Mouse (Mus musculus) forebrain, embryonic 14.5 days (tissue): Measurements from ENCODE around the gene Mrpl38. TPM values are rescaled to one million over a fixed set of nuclear protein-coding genes. Genes with fewer than 3 reads are reported as not detected.

Experiments
- ATAC-seq: fragments of 200-750 bp; cut with Nextera tagmentation; 2 replicates; pipeline ENCODE4 v1.8.0; 2017; ENCODE audit warnings: mild to moderate bottlenecking, moderate library complexity
- DNase-seq: peaks from one replicate; pipeline ENCODE4 v3.0.0-alpha.2; 2015; ENCODE audit warnings: low spot score
- H3K27ac ChIP-seq: fragments of 300-500 bp; sonication (generic); 2 replicates; pipeline ENCODE4 v1.5.1; 2014; ENCODE audit warnings: low read depth, mild to moderate bottlenecking, control low read depth, low read length, moderate library complexity
- H3K27me3 ChIP-seq: fragments of 300-500 bp; sonication (generic); replicated peaks from 2 replicates; pipeline ENCODE4 v1.6.1; 2014; ENCODE audit warnings: low read length, control low read depth, mixed read lengths; ENCODE audit not compliant: control insufficient read depth, insufficient read depth
- H3K36me3 ChIP-seq: fragments of 300-500 bp; sonication (generic); 2 replicates; pipeline ENCODE4 v1.6.1; 2014; ENCODE audit warnings: low read length, control low read depth; ENCODE audit not compliant: control insufficient read depth, insufficient read depth
- H3K4me1 ChIP-seq: fragments of 300-500 bp; sonication (generic); 2 replicates; pipeline ENCODE4 v1.6.1; 2014; ENCODE audit warnings: antibody characterized with exemption, low read length, control low read depth; ENCODE audit not compliant: control insufficient read depth, insufficient read depth
- H3K4me2 ChIP-seq: fragments of 300-500 bp; sonication (generic); 2 replicates; pipeline ENCODE4 v1.6.1; 2014; ENCODE audit warnings: mild to moderate bottlenecking, control low read depth, low read length
- H3K4me3 ChIP-seq: fragments of 300-500 bp; sonication (generic); 2 replicates; pipeline ENCODE4 v1.5.1; 2014; ENCODE audit warnings: low read depth, low read length, control low read depth
- H3K9ac ChIP-seq: fragments of 300-500 bp; sonication (generic); 2 replicates; pipeline ENCODE4 v1.6.1; 2014; ENCODE audit warnings: mild to moderate bottlenecking, low read length, control low read depth, moderate library complexity
- H3K9me3 ChIP-seq: fragments of 300-500 bp; sonication (generic); replicated peaks from 2 replicates; pipeline ENCODE4 v1.6.1; 2016; ENCODE audit warnings: low read length, control low read depth, mixed read lengths; ENCODE audit not compliant: control insufficient read depth
- WGBS: fragments of 180-500 bp; shearing (Covaris S2); extraction: QIAGEN DNeasy Blood & Tissue Kit; methylation state at CpG from one replicate; pipeline ENCODE4 v1.1.7; 2014; 5-methylcytosine and 5-hydroxymethylcytosine counted together
- polyA plus RNA-seq: library from polyadenylated mRNA; unstranded; fragments of >200 nt; fragmentation: Nextera tagmentation; extraction: Ambion mirVana; gene quantifications from 2 replicates; pipeline ENCODE4 v1.2.1, GENCODE M21; 2014

Gene Mrpl38
- polyA plus RNA-seq, 1 experiment from 2014 or later: 79.6 TPM

DNA sequence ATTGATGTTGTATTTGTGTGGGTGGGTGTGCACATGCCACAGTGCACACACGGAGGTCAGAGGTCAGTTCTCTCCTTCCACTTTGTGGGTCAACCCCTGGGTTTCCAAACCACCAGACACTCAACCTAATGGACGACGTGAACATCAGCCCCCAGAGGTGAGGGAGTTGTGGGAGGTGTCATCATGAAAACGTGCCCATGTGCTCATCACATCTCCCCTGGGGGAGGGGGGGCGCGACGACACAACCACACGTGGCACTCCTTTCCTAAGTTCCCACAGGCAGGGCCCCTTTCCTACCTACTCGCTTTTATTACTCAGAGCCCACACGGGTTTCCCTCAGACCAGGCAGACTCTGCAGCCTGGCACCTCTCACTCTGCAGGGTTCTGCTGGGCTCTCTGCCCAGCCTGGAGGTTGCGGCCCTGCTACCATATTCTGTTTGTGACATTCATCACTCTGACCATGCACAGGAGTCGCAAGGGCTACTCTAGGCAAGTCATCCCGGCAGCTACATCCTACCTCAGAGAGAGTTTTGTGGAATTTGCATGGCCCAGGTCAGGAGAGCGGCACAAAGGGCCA lies 55.5 kb downstream of the Mrpl38 start:
- WGBS: 93% methylated on average over 14 of the region's 14 CpGs
- Histone ChIP-seq H3K27ac (no peak overlapping the region), H3K4me1 (peaks cover 12% of the 10 kb centered on the region), H3K9me3 (no peaks in the 10 kb centered on the region), H3K4me3 (no peak overlapping the region), H3K9ac (no peak overlapping the region), H3K4me2 (no peak overlapping the region), H3K36me3 (peaks cover 54% of the 10 kb centered on the region), H3K27me3 (no peaks in the 10 kb centered on the region)
- ATAC-seq: no peak
- DNase-seq: no peak

Other genes with a start within 250 kb of the Mrpl38 start
- gene Smim5, start 238.9 kb downstream of the Mrpl38 start, polyA plus RNA-seq: 0.52 and 1.6 TPM in 2 replicates
- 0.18 and 0.22 TPM in 2 replicates for gene Smim6, start 226.9 kb downstream of the Mrpl38 start, polyA plus RNA-seq
- 55.8 and 56.5 TPM in 2 replicates for gene Sap30bp, start 205.6 kb downstream of the Mrpl38 start, polyA plus RNA-seq
- gene Recql5, start 205.4 kb downstream of the Mrpl38 start, polyA plus RNA-seq: 16.5 and 20.4 TPM in 2 replicates
- 0.48 and 0.62 TPM in 2 replicates for gene Itgb4, start 164.2 kb downstream of the Mrpl38 start, polyA plus RNA-seq
- 53.9 and 59.5 TPM in 2 replicates for gene Galk1, start 126.1 kb downstream of the Mrpl38 start, polyA plus RNA-seq
- 2,620 and 3,081 TPM in 2 replicates for gene H3f3b, start 110.9 kb downstream of the Mrpl38 start, polyA plus RNA-seq
- 23.4 and 24.9 TPM in 2 replicates for gene Unk, start 108.5 kb downstream of the Mrpl38 start, polyA plus RNA-seq
- gene Unc13d, start 60.9 kb downstream of the Mrpl38 start, polyA plus RNA-seq: 0.19 and 0.62 TPM in 2 replicates
- gene Wbp2, start 51.9 kb downstream of the Mrpl38 start, polyA plus RNA-seq: 145 and 166 TPM in 2 replicates
- gene Trim47, start 11.7 kb downstream of the Mrpl38 start, polyA plus RNA-seq: 4.0 and 6.0 TPM in 2 replicates
- 0.97 and 1.1 TPM in 2 replicates for gene Trim65, start 7.7 kb downstream of the Mrpl38 start, polyA plus RNA-seq
- gene Fbf1, start 29.3 kb upstream of the Mrpl38 start, polyA plus RNA-seq: 25.9 and 44.4 TPM in 2 replicates
- gene Ten1, start 60.0 kb upstream of the Mrpl38 start, polyA plus RNA-seq: 81.8 and 83.2 TPM in 2 replicates
- gene Acox1, start 60.2 kb upstream of the Mrpl38 start, polyA plus RNA-seq: 48.1 and 56.3 TPM in 2 replicates
- 0.11 and 0.17 TPM in 2 replicates for gene Evpl, start 99.2 kb upstream of the Mrpl38 start, polyA plus RNA-seq
- gene Srp68, start 135.3 kb upstream of the Mrpl38 start, polyA plus RNA-seq: 53.2 and 60.4 TPM in 2 replicates
- gene Galr2, start 142.1 kb upstream of the Mrpl38 start, polyA plus RNA-seq: 0.09 and 0.11 TPM in 2 replicates
- 107 and 114 TPM in 2 replicates for gene Exoc7, start 168.4 kb upstream of the Mrpl38 start, polyA plus RNA-seq
- 7.3 and 8.7 TPM in 2 replicates for gene Foxj1, start 196.5 kb upstream of the Mrpl38 start, polyA plus RNA-seq